Mouse (Mus musculus): ENCODE measurements at regions not wholly inside any gene's neighbourhood (a gene's known extent, or its start where the extent isn't known, plus 50 kb on each side); places are given as distances from the start of the nearest gene placed in this dataset.

GRCm38 (mm10) chr7:117911062-117911461 is 204.9 kb downstream of the Rps15a start:
- TF ChIP-seq CTCF (IDR thresholded peaks at IDR 0.05; ENCODE audit: control insufficient read depth, insufficient read depth, low read length) (no peak), POLR2A (IDR thresholded peaks at IDR 0.05; ENCODE audit: borderline replicate concordance, control insufficient read depth, low read depth, low read length) (no peak)

All from bone marrow, adult 2 months (tissue).